Mouse (Mus musculus) small intestine, adult 2 months (tissue): ENCODE measurements around the gene Amotl1.

Experiments used
- CTCF ChIP-seq: fragments of 200-500 bp; IDR thresholded peaks from 2 replicates; pipeline ENCODE4 v1.5.1; 2012; ENCODE audit warnings: low read depth, mild to moderate bottlenecking, control low read depth, inconsistent platforms, low read length, moderate library complexity, mixed read lengths; ENCODE audit not compliant: insufficient replicate concordance, insufficient read length; ENCODE audit errors: extremely low read depth
- POLR2A ChIP-seq: fragments of 200-500 bp; IDR thresholded peaks from 2 replicates; pipeline ENCODE4 v1.6.1; 2012; ENCODE audit warnings: low read depth, mild to moderate bottlenecking, control low read depth, inconsistent platforms, low read length, moderate library complexity

- TF ChIP-seq CTCF (no peak), POLR2A (no peak)
Observed at GRCm38 (mm10) chr9:14666071-14666470, 21.2 kb upstream of the Amotl1 start.
